Mouse (Mus musculus) spleen, postnatal 4 days (tissue): ENCODE results near the gene Snx29.
"Not testable (repeated sequence)": the region's sequence is repeated elsewhere in the genome, so short reads cannot be mapped to it uniquely, and the experiment has no call there.

Source experiments
- DNase-seq, 2 experiments: peaks; one replicate each; pipeline ENCODE4 v3.0.0; 2022; ENCODE audit warnings: low spot score in 2 of 2

Snx29 gene

GRCm38 (mm10) chr16:11448696-11449095, 126.0 kb downstream of the Snx29 start:
- DNase-seq = not testable (repeated sequence)

DNA sequence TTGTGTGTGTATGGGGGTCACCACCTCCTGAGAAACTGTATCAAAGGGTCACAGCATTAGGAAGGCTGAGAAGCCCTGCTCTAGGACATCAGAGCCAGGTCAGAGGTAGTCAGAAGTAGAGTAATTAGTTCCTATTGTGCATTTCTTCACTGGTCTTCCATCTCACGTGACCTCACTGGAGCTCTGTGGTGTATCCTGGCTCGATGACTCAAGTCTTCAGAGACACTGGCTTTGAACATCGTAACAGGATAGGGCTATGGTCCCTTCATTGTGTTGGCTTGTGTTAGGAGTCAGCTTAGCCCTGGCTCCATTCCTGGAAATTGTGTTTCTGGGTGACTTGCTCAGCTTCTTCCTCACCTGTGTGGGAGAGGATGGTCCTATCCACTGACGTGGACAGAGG, 126.6 kb downstream of the Snx29 start:
- DNase-seq = no peak

DNA sequence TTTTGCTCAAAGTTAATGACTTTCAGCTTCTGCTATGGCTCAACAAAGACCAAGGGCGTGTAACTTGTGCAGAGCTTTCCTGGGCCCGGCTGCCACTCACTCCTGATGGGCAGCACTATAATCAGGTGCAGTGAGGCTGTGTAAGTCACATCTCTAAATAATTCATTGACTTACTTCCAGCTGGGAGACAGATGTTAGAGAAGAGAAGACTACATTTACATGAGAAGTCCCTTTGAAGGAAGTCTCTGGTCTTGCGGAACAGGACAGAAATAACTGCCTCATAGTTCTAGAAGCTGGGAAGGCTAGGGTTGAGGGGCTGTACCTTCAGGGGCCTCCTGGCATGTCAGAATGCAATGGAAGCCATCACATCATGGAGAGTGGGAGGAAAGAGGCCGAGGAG, 127.9 kb downstream of the Snx29 start:
- DNase-seq = no peak

- DNase-seq = no peak
These were observed 132.2 kb downstream of the Snx29 start for GRCm38 (mm10) chr16:11454871-11455270.

DNA sequence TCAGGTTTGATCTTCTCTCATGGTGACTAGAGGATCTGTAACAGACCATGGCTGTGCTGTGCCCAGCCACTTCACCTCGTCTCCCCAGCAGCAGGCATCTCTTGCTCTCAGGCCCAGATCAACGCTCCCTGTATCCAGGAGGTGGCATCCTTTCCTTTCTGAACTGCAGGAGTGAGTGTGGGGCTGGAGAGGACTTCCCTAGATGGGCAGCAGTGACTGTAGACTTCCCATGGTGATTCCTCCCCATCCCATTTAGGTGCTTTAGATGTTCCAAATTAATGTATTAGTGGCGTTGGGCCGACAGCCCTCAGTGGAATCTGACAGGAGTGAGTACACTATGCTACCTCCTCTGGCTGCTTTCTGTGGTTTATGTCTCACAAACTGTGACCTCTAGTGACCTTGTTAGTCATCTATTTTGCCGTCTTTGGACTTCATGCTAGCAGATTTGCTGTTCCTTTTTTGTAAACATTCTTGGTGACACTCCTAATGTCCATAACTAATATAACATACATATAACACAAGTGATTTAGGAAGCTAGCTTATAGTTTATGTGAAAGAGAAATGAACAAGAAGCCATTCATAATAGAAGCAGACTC, 132.9 kb downstream of the Snx29 start:
- no peak for DNase-seq

- no peak for DNase-seq
These were observed 133.5 kb downstream of the Snx29 start for GRCm38 (mm10) chr16:11456141-11456645.

GRCm38 (mm10) chr16:11457136-11457535, 134.4 kb downstream of the Snx29 start:
- no peak for DNase-seq

DNA sequence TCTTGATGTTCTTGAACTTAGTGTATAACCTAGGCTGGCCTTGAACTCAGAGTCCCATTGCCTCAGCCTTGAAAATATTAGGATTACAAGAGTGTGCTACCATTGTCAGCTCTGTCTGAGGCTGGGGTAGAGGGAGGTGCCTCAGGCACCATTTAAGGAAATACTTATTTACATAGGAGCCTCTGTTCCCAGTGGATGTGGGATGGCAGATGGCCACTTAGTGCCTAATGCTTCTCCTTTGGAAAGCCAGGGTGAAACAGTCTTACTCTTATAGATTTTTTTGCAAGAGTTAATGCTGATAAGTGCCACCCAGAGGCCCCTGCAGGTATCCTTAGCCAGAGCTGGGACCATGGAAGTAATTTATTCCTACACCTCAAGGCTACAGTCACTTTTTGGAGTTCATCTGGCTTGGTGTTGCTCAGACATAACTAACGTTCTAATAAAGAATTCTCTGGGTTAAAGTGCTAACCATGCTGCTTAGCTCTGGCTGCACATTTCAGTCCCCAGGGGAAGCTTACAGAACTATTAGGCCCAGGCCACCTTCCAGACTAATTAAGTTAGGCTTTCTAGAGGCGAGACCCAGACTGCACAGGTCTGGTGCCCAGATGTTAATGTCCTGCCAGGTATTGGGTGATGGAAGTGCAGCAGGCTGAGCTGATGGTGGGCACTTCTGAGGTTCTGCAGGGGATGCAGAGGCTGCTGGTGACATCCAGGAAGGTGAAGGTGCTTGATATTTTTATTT, 135.1 kb downstream of the Snx29 start:
- no peak for DNase-seq

- no peak for DNase-seq
These were observed 137.5 kb downstream of the Snx29 start for GRCm38 (mm10) chr16:11460210-11460609.

- DNase-seq = peak in 1 of 2 experiments; percentile 20
These were observed 138.9 kb downstream of the Snx29 start for GRCm38 (mm10) chr16:11461612-11462011.

- DNase-seq = peak; percentile 49 to 76
These were observed 145.9 kb downstream of the Snx29 start for GRCm38 (mm10) chr16:11468533-11469179.

GRCm38 (mm10) chr16:11469491-11469890, 146.8 kb downstream of the Snx29 start:
- DNase-seq = no peak

DNA sequence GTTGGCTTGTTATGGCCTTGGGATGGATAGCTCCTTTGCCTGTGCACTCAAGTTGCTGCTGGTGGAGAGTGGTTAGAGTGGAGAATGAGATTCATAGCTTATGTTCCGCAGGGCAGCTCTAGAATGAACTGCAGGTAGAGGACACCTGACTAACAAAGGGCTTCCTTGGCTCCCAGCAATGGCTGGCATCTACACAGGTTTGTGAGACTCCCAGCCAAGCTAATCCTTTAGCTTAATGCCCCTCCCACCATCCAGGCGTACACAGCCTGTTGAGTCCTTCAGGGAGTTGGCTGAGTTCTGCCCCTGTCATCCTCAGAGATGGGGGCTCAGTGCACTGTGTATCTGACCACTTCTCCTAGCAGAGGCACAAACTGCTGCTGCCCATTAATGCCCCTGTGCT, 148.5 kb downstream of the Snx29 start:
- no peak for DNase-seq

DNA sequence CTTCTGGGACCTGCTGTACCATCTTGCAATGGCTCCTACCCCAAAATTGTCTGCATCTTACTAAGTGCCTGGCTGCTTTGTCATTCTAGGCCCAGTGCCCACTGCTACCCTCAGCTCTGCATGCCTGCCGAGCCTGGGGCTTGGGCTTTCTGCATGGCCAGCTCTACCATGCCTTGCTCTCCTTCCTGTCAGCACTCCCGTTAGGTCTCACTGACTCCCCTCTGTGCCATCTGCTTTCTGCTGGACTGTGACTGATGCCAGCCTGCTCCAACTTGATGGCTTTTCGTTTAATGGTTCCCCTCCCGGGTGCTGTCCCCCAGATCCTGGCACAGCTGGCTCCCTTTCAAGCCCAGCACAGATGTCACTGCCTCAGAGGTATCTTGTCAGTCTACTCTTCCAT, 150.1 kb downstream of the Snx29 start:
- no peak for DNase-seq

DNA sequence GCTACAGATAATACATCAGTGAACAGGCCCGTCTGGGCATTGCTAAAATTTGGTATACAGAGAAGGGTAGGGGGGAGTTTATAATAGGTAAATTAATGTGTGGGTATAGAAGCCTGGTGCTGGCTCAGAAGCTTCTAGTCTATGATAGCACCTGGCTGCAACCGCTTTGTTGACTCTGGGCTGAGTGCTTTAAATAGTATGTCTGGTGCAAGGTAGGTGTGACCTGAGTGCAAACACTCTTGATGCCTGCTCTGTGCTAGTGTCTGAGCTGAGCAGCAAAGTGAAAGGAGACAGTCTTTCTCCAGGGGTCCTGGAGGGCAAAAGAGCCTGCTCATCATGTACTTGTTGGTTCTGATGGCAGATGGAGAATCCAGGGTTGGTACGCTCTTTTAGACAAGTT, 150.8 kb downstream of the Snx29 start:
- DNase-seq = no peak

GRCm38 (mm10) chr16:11473893-11474505, 151.3 kb downstream of the Snx29 start:
- no peak for DNase-seq

DNA sequence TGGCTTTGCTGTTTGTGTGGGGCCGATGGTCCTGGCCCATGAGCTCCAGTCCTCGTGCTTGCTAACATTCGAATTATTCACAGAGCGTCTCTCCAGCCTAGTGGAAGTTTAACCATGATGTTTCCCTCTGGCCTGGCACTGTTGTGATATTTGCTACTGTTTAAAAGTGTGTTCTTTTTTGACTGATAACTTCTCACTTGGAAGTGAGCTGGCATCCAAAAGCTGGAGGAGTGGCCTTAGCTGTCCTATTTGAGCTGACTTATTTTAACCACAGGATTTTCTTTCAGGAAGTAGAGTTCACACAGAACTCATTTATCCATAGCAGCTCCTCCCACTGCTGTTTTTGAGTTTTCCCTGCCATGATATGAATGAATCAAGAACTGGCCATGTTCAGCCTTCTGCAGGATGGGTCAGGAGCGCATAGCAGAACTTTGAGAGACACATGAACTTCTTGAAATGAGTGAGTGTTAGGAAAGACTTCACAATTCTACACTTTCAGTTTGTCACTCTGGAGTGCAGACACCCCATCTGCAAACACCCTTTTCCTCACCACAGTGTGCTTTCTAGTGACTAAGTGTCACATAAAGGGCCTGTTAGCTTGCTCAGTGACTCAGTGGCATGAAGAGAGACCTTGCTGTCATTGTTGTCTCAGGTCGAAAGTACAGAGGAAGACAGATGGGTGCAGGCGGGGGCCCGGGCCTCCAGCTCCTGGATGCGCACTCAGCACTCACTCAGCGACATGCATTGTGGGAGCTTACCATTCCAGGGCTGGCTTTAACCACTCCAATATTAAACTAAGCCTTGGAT, 152.6 kb downstream of the Snx29 start:
- no peak for DNase-seq

DNA sequence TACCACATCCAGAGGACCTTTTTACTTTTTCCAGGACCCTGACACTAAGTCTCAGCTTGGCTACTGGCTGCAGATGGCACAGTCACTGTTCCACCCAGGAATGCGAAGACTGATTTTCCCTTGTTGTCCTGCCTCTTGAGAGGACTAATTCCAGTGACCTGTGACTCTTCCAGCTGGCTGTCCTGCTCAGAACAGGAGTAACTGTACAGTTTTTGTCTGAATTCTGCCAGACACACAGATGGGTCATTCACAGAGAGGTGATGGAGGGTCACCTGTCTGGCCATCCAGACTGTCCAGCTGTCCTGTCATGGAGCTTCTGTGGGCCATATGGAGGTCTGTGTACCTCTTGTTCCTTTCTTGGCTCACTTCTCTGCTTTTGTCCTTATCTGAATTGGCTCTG, 153.6 kb downstream of the Snx29 start:
- DNase-seq = no peak

GRCm38 (mm10) chr16:11476968-11477367, 154.3 kb downstream of the Snx29 start:
- DNase-seq = no peak

- DNase-seq = no peak
These were observed 154.9 kb downstream of the Snx29 start for GRCm38 (mm10) chr16:11477591-11477990.

GRCm38 (mm10) chr16:11479605-11480004, 156.9 kb downstream of the Snx29 start:
- no peak for DNase-seq

- no peak for DNase-seq
These were observed 159.5 kb downstream of the Snx29 start for GRCm38 (mm10) chr16:11482189-11482588.
